Mouse (Mus musculus): ENCODE results near the gene Fchsd2. TPM values are rescaled to one million over a fixed set of nuclear protein-coding genes. Genes with fewer than 3 reads are reported as not detected.

Fchsd2 gene
- polyA plus RNA-seq, 1 experiment from 2014 or later = 38.6 TPM

GRCm38 (mm10) chr7:101107073-101107810, 14.6 kb downstream of the Fchsd2 start:
- 39% methylated on average over 5 of the region's 5 CpGs for WGBS
- H3K36me3 ChIP-seq = peaks cover 12% of the 10 kb centered on the region
- H3K27me3 ChIP-seq = no peaks in the 10 kb centered on the region
- peak overlapping the region; percentile 96 for H3K9ac ChIP-seq
- H3K4me3 ChIP-seq = peak overlapping the region; percentile 84
- H3K9me3 ChIP-seq = no peaks in the 10 kb centered on the region
- H3K4me2 ChIP-seq = peak overlapping the region; percentile 83
- peaks cover 19% of the 10 kb centered on the region for H3K4me1 ChIP-seq (replicated peaks)
- ATAC-seq (ENCODE audit: low FRiP score) = peak; percentile 4; the same call in 1 of the 2 replicates
- peak overlapping the region; percentile 100 for H3K27ac ChIP-seq

- H3K4me2 ChIP-seq = peak overlapping the region; percentile 83
- peak; percentile 97 for ATAC-seq (ENCODE audit: low FRiP score)
- no peaks in the 10 kb centered on the region for H3K27me3 ChIP-seq
- peaks cover 19% of the 10 kb centered on the region for H3K4me1 ChIP-seq (replicated peaks)
- peak overlapping the region; percentile 100 for H3K27ac ChIP-seq
- peaks cover 12% of the 10 kb centered on the region for H3K36me3 ChIP-seq
- under 1% methylated on average over 67 of the region's 75 CpGs for WGBS
- H3K9ac ChIP-seq = peak overlapping the region; percentile 96
- H3K4me3 ChIP-seq = peak overlapping the region; percentile 84
- no peaks in the 10 kb centered on the region for H3K9me3 ChIP-seq
Measured at GRCm38 (mm10) chr7:101107968-101108652, 15.4 kb downstream of the Fchsd2 start.

DNA sequence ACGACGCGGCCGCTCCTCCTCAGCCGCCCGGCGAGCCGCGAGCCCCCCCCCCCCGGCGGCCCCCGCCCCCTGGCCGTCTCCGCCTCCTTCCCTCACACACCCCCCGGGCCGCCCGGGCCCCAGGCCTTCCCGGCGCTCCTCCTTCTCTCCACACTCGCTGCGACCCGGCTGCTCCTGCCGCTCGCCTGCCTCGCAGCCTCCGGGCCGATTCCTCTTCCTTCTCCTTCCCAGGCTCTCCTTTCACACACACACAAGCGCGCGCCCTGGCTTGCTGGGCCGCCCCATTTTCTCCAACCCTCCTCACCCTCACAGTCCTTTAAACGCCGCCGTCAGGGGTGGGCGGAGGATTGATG, 16.0 kb downstream of the Fchsd2 start:
- peak overlapping the region; percentile 83 for H3K4me2 ChIP-seq
- peaks cover 19% of the 10 kb centered on the region for H3K4me1 ChIP-seq (replicated peaks)
- ATAC-seq (ENCODE audit: low FRiP score) = peak; percentile 78
- H3K9ac ChIP-seq = peak overlapping the region; percentile 96
- WGBS = 0% methylated on average over 23 of the region's 35 CpGs
- no peaks in the 10 kb centered on the region for H3K27me3 ChIP-seq
- H3K36me3 ChIP-seq = peaks cover 16% of the 10 kb centered on the region
- no peaks in the 10 kb centered on the region for H3K9me3 ChIP-seq
- H3K4me3 ChIP-seq = peak overlapping the region; percentile 84
- peak overlapping the region; percentile 100 for H3K27ac ChIP-seq

DNA sequence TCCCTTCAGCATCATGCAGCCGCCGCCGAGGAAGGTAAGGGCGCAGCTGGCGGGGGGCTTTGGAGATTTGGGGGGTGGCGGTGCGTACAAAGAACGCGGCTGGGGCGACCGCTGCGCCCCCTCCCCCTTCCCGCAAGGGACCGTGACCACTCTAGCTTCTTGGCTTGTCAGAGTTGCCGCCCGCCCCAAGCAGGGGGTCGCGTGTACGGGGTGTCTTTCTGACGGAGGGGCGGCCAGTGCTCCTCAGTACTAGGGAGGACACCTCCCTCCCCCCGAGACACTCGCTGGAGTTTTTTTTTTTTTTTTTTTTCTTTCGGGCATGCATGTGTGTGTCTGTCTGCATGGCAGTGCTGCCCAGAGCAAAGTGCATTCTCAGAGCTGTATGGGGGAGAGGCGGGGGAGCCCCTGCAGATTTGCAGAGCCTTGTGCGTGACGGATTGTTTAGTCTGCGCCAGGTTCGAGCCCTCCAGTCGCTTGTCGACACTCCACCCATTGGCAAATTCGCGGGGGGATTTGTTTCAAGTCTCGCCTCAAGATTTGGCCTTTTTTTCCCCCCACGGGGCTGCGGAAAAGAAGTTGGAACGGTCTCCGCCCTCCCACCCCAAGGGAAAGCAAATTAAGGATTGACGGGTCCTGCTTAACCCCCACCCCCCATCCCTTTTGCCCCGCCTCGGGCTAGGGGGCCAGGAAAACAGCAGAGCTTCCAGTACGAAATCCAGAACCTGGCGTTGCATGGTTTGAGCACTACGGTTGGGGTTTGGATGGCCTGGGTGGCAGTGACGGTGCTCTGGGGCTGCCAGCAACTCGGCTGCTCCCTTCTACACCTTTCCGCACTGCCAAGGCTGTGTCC, 16.6 kb downstream of the Fchsd2 start:
- under 1% methylated on average over 43 of the region's 47 CpGs for WGBS
- peak overlapping the region; percentile 96 for H3K9ac ChIP-seq
- peak; percentile 6; the same call in 1 of the 2 replicates for ATAC-seq (ENCODE audit: low FRiP score)
- no peaks in the 10 kb centered on the region for H3K9me3 ChIP-seq
- peak overlapping the region; percentile 100 for H3K27ac ChIP-seq
- peak overlapping the region; percentile 84 for H3K4me3 ChIP-seq
- no peaks in the 10 kb centered on the region for H3K27me3 ChIP-seq
- H3K36me3 ChIP-seq = peaks cover 20% of the 10 kb centered on the region
- H3K4me1 ChIP-seq (replicated peaks) = peaks cover 19% of the 10 kb centered on the region
- H3K4me2 ChIP-seq = peak overlapping the region; percentile 83

GRCm38 (mm10) chr7:101109856-101110350, 17.2 kb downstream of the Fchsd2 start:
- H3K36me3 ChIP-seq = peaks cover 25% of the 10 kb centered on the region
- H3K27me3 ChIP-seq = no peaks in the 10 kb centered on the region
- H3K4me1 ChIP-seq (replicated peaks) = peaks cover 19% of the 10 kb centered on the region
- peak overlapping the region; percentile 83 for H3K4me2 ChIP-seq
- H3K9ac ChIP-seq = peak overlapping the region; percentile 96
- peak overlapping the region; percentile 84 for H3K4me3 ChIP-seq
- 7% methylated on average over 8 of the region's 8 CpGs for WGBS
- ATAC-seq (ENCODE audit: low FRiP score) = no peak
- H3K9me3 ChIP-seq = no peaks in the 10 kb centered on the region
- H3K27ac ChIP-seq = peak overlapping the region; percentile 100

DNA sequence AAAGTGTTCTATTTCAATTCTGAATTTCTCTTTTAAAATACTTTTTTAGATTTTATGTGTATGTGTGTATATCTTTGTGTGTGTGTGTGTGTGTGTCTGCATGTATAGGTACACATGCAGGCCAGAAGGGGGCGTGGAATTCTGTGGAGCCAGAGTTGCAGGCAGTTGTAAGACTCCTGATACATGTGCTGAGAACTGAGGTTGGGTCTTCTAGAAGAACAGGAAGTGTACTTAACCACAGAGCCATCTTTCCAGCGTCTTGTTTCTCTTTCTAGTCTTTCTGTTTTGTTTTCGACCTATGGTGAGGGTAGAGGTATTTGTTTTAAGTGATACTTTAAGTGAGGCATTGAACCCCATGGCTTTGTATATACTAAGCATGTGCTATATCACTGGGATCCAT, 20.7 kb downstream of the Fchsd2 start:
- H3K36me3 ChIP-seq = peaks cover 56% of the 10 kb centered on the region
- no peak for ATAC-seq (ENCODE audit: low FRiP score)
- H3K27me3 ChIP-seq = no peaks in the 10 kb centered on the region
- no peak overlapping the region for H3K9ac ChIP-seq
- H3K27ac ChIP-seq = no peak overlapping the region
- peaks cover 11% of the 10 kb centered on the region for H3K4me1 ChIP-seq (replicated peaks)
- no peaks in the 10 kb centered on the region for H3K9me3 ChIP-seq
- H3K4me2 ChIP-seq = no peak overlapping the region
- WGBS = 85% methylated on average over 3 of the region's 3 CpGs
- H3K4me3 ChIP-seq = no peak overlapping the region

GRCm38 (mm10) chr7:101114328-101114727, 21.7 kb downstream of the Fchsd2 start:
- Histone ChIP-seq H3K9me3 (no peaks in the 10 kb centered on the region; the same call in 1 of the 2 replicates), H3K27me3 (no peaks in the 10 kb centered on the region), H3K27ac (no peak overlapping the region), H3K4me3 (no peak overlapping the region), H3K4me1 (replicated peaks) (peaks cover 11% of the 10 kb centered on the region), H3K4me2 (no peak overlapping the region), H3K9ac (no peak overlapping the region), H3K36me3 (peaks cover 61% of the 10 kb centered on the region)
- WGBS = 90% methylated on average over 1 of the region's 1 CpGs
- ATAC-seq (ENCODE audit: low FRiP score) = no peak

- no peaks in the 10 kb centered on the region for H3K27me3 ChIP-seq
- no peak overlapping the region for H3K27ac ChIP-seq
- H3K4me3 ChIP-seq = no peak overlapping the region
- no peak for ATAC-seq (ENCODE audit: low FRiP score)
- no peaks in the 10 kb centered on the region; the same call in 1 of the 2 replicates for H3K9me3 ChIP-seq
- no peak overlapping the region for H3K4me2 ChIP-seq
- no peak overlapping the region for H3K9ac ChIP-seq
- 95% methylated on average over 7 of the region's 7 CpGs for WGBS
- H3K4me1 ChIP-seq (replicated peaks) = 0 out of 2 replicates have a peak, but pooled peaks cover 3% of the 10 kb centered on the region
- peaks cover 52% of the 10 kb centered on the region for H3K36me3 ChIP-seq
Measured at GRCm38 (mm10) chr7:101119391-101119790, 26.7 kb downstream of the Fchsd2 start.

- H3K27ac ChIP-seq = no peak overlapping the region
- no peak overlapping the region for H3K4me3 ChIP-seq
- ATAC-seq (ENCODE audit: low FRiP score) = no peak
- H3K4me1 ChIP-seq (replicated peaks) = 0 out of 2 replicates have a peak, but pooled peaks cover 3% of the 10 kb centered on the region
- H3K4me2 ChIP-seq = no peak overlapping the region
- H3K36me3 ChIP-seq = peaks cover 17% of the 10 kb centered on the region
- H3K9me3 ChIP-seq = no peaks in the 10 kb centered on the region; the same call in 1 of the 2 replicates
- no peak overlapping the region for H3K9ac ChIP-seq
- H3K27me3 ChIP-seq = no peaks in the 10 kb centered on the region
- 90% methylated on average over 6 of the region's 6 CpGs for WGBS
Measured at GRCm38 (mm10) chr7:101123579-101124347, 31.1 kb downstream of the Fchsd2 start.

DNA sequence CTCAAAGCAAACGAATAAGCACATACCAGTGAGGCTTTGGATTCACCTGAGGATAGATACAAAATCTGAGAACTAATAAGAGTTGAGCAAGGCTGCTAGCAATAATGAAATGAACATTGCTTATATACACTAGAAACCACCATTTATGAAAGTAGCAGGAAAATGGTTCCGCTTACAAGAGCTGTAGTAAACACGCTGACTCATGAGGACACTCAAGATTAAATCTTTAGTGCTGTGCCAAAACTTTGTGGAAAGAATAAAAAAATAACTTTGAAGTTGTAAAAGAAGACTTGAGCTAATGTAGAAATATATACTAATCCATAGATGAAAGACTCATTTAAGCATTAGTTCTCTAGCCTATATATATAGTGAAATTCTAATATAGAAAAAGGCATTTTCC, 35.1 kb downstream of the Fchsd2 start:
- Histone ChIP-seq H3K4me3 (no peak overlapping the region), H3K27me3 (no peaks in the 10 kb centered on the region), H3K27ac (no peak overlapping the region; the same call in 1 of the 2 replicates), H3K36me3 (no peaks in the 10 kb centered on the region), H3K9me3 (no peaks in the 10 kb centered on the region), H3K4me2 (no peak overlapping the region), H3K4me1 (replicated peaks) (peaks cover 7% of the 10 kb centered on the region; the same call in 1 of the 2 replicates), H3K9ac (no peak overlapping the region)
- WGBS = 91% methylated on average over 3 of the region's 3 CpGs
- no peak for ATAC-seq (ENCODE audit: low FRiP score)

DNA sequence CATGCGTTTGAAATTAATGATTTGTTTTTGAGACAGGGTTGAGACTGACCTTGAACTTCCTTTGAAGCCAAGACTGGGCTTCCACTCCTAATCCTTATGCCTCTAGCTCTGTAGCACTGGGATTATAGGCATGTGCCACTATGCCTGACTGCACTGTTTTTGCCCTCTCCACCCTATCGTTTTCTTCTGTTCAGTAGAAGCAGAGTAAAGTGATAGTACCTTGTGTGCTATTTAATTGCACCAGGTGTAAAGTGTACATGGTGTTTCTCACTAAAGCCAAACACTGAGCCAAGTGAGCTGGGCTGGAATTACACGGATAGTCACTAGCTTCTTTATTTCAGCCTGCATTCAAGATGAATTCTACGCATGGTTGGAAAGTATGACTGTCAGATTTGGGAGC, 35.9 kb downstream of the Fchsd2 start:
- H3K36me3 ChIP-seq = no peaks in the 10 kb centered on the region
- peaks cover 15% of the 10 kb centered on the region for H3K4me1 ChIP-seq (replicated peaks)
- no peaks in the 10 kb centered on the region for H3K27me3 ChIP-seq
- no peak overlapping the region for H3K4me2 ChIP-seq
- no peak overlapping the region for H3K4me3 ChIP-seq
- 87% methylated on average over 4 of the region's 4 CpGs for WGBS
- ATAC-seq (ENCODE audit: low FRiP score) = no peak
- no peak overlapping the region for H3K9ac ChIP-seq
- no peaks in the 10 kb centered on the region for H3K9me3 ChIP-seq
- H3K27ac ChIP-seq = no peak overlapping the region

Measured in hindbrain, embryonic 13.5 days (tissue).